Mouse (Mus musculus) liver, adult 2 months (tissue): ENCODE results near the gene Rpl35a. TPM values are rescaled to one million over a fixed set of nuclear protein-coding genes. Genes with fewer than 3 reads are reported as not detected.

Experiments
- DNase-seq: peaks from one replicate; pipeline ENCODE4 v3.0.0-alpha.2; 2011; ENCODE audit warnings: low read depth, low spot score; ENCODE audit errors: extremely low read depth
- H3K27ac ChIP-seq: fragments of 200-500 bp; replicated peaks from 2 replicates; pipeline ENCODE4 v1.5.1; 2012; ENCODE audit warnings: low read depth, mild to moderate bottlenecking, control low read depth, inconsistent platforms, low read length; ENCODE audit not compliant: insufficient read depth
- H3K27me3 ChIP-seq: fragments of 200-500 bp; 2 replicates; pipeline ENCODE4 v1.6.1; 2012; ENCODE audit warnings: mild to moderate bottlenecking, moderate library complexity, low read length, inconsistent platforms; ENCODE audit not compliant: control insufficient read depth, insufficient read depth
- H3K36me3 ChIP-seq: fragments of 200-500 bp; 2 replicates; pipeline ENCODE4 v1.6.1; 2012; ENCODE audit warnings: low read length, inconsistent platforms; ENCODE audit not compliant: control insufficient read depth, insufficient read depth
- H3K4me1 ChIP-seq: fragments of 200-500 bp; 2 replicates; pipeline ENCODE4 v1.6.1; 2011; ENCODE audit warnings: low read length; ENCODE audit not compliant: control insufficient read depth, insufficient read depth
- H3K4me3 ChIP-seq: fragments of 200-500 bp; 2 replicates; pipeline ENCODE4 v1.5.1; 2011; ENCODE audit warnings: low read depth, mild to moderate bottlenecking, control low read depth, low read length, moderate library complexity; ENCODE audit not compliant: insufficient read depth
- H3K79me2 ChIP-seq: fragments of 200-500 bp; 2 replicates; pipeline ENCODE4 v1.6.1; 2012; ENCODE audit warnings: inconsistent platforms, mild to moderate bottlenecking, low read length, moderate library complexity; ENCODE audit not compliant: control insufficient read depth, insufficient read depth
- H3K9ac ChIP-seq: fragments of 200-500 bp; 2 replicates; pipeline ENCODE4 v1.6.1; 2012; ENCODE audit warnings: low read depth, mild to moderate bottlenecking, control low read depth, inconsistent platforms, low read length
- CTCF ChIP-seq: fragments of 200-500 bp; IDR thresholded peaks from 2 replicates; pipeline ENCODE4 v1.5.1; 2011; ENCODE audit warnings: low read depth, low read length, control low read depth
- POLR2A ChIP-seq: fragments of 200-500 bp; IDR thresholded peaks from 2 replicates; pipeline ENCODE4 v1.6.1; 2011; ENCODE audit warnings: low read length, control low read depth; ENCODE audit not compliant: insufficient read depth; ENCODE audit errors: extremely low read depth
- WGBS: fragments of 180-500 bp; shearing (Covaris S2); methylation state at CpG from one replicate; pipeline ENCODE4 v1.1.7; 2018; 5-methylcytosine and 5-hydroxymethylcytosine counted together
- polyA plus RNA-seq: library from polyadenylated mRNA; depleted of rRNA; stranded (reverse); fragments of >200 nt; gene quantifications from 2 replicates; pipeline ENCODE4 v1.2.3, GENCODE M21; 2012; rRNA removed
- total RNA-seq: library from RNA; depleted of rRNA; stranded (reverse); fragments of >200 nt; gene quantifications from 2 replicates; pipeline ENCODE4 v1.2.3, GENCODE M21; 2014; rRNA removed

The Rpl35a gene
- total RNA-seq: 661 and 805 TPM in 2 replicates
- polyA plus RNA-seq: 111 and 115 TPM in 2 replicates

GRCm38 (mm10) chr16:33056095-33056785 is at the start of gene Rpl35a, which contains the start of gene Iqcg:
Rpl35a (plus strand) TSS chr16:33056453.
Iqcg (minus strand) TSS chr16:33056218.
- H3K27ac ChIP-seq: peak within 1 kb of the TSS; percentile 89
- DNase-seq: peak; percentile 78
- H3K4me3 ChIP-seq: peak within 1 kb of the TSS; percentile 94
- H3K4me1 ChIP-seq: peaks cover 20% of the 10 kb centered on the region
- H3K27me3 ChIP-seq: no peaks in the 10 kb centered on the region
- H3K9ac ChIP-seq: peak within 1 kb of the TSS; percentile 94
- TF ChIP-seq POLR2A: peak; percentile 65
- TF ChIP-seq CTCF: no peak
- under 1% methylated on average over 47 of the region's 47 CpGs for whole genome bisulfite sequencing
- H3K36me3 ChIP-seq: peaks cover 16% of the 10 kb centered on the region
- H3K79me2 ChIP-seq: peaks cover 3% of the 10 kb centered on the region; the same call in 1 of the 2 replicates

- H3K4me3 ChIP-seq: no peak overlapping the region
- peaks cover 7% of the 10 kb centered on the region; the same call in 1 of the 2 replicates for H3K36me3 ChIP-seq
- H3K27ac ChIP-seq: no peak overlapping the region
- DNase-seq: no peak
- no peaks in the 10 kb centered on the region for H3K79me2 ChIP-seq
- no peaks in the 10 kb centered on the region for H3K4me1 ChIP-seq
- H3K9ac ChIP-seq: no peak overlapping the region
- WGBS: 95% methylated on average over 7 of the region's 7 CpGs
- no peak for TF ChIP-seq POLR2A
- no peak for TF ChIP-seq CTCF
- no peaks in the 10 kb centered on the region for H3K27me3 ChIP-seq
These were observed 49.4 kb upstream of the Rpl35a start for GRCm38 (mm10) chr16:33006888-33007287.

- TF ChIP-seq POLR2A: no peak
- TF ChIP-seq CTCF: no peak
- no peaks in the 10 kb centered on the region for H3K4me1 ChIP-seq
- no peaks in the 10 kb centered on the region for H3K79me2 ChIP-seq
- no peaks in the 10 kb centered on the region for H3K27me3 ChIP-seq
- no peak overlapping the region for H3K9ac ChIP-seq
- peaks cover 9% of the 10 kb centered on the region; the same call in 1 of the 2 replicates for H3K36me3 ChIP-seq
- no peak overlapping the region for H3K4me3 ChIP-seq
- no peak for DNase-seq
- WGBS: 91% methylated on average over 7 of the region's 7 CpGs
- no peak overlapping the region for H3K27ac ChIP-seq
These were observed 48.8 kb upstream of the Rpl35a start for GRCm38 (mm10) chr16:33007436-33007835.

- no peak overlapping the region for H3K27ac ChIP-seq
- no peak overlapping the region for H3K9ac ChIP-seq
- 95% methylated on average over 6 of the region's 6 CpGs for WGBS
- no peak for TF ChIP-seq CTCF
- no peak for TF ChIP-seq POLR2A
- peaks cover 20% of the 10 kb centered on the region; the same call in 1 of the 2 replicates for H3K36me3 ChIP-seq
- DNase-seq: no peak
- no peaks in the 10 kb centered on the region for H3K27me3 ChIP-seq
- H3K79me2 ChIP-seq: no peaks in the 10 kb centered on the region
- H3K4me3 ChIP-seq: no peak overlapping the region
- H3K4me1 ChIP-seq: no peaks in the 10 kb centered on the region
These were observed 46.1 kb upstream of the Rpl35a start for GRCm38 (mm10) chr16:33010166-33010565.

- 87% methylated on average over 5 of the region's 5 CpGs for WGBS
- no peaks in the 10 kb centered on the region for H3K27me3 ChIP-seq
- no peak overlapping the region for H3K9ac ChIP-seq
- H3K27ac ChIP-seq: no peak overlapping the region
- no peak overlapping the region for H3K4me3 ChIP-seq
- no peaks in the 10 kb centered on the region for H3K79me2 ChIP-seq
- no peaks in the 10 kb centered on the region for H3K4me1 ChIP-seq
- DNase-seq: no peak
- H3K36me3 ChIP-seq: peaks cover 18% of the 10 kb centered on the region; the same call in 1 of the 2 replicates
- no peak for TF ChIP-seq CTCF
- TF ChIP-seq POLR2A: no peak
These were observed 42.5 kb upstream of the Rpl35a start for GRCm38 (mm10) chr16:33013801-33014200.

GRCm38 (mm10) chr16:33014921-33015320 is 41.3 kb upstream of the Rpl35a start:
- WGBS: 71% methylated on average over 1 of the region's 1 CpGs
- no peaks in the 10 kb centered on the region for H3K4me1 ChIP-seq
- H3K27ac ChIP-seq: no peak overlapping the region
- no peak overlapping the region for H3K9ac ChIP-seq
- no peak for TF ChIP-seq CTCF
- no peak for TF ChIP-seq POLR2A
- peak; percentile 36 for DNase-seq
- H3K79me2 ChIP-seq: no peaks in the 10 kb centered on the region
- H3K4me3 ChIP-seq: no peak overlapping the region
- H3K27me3 ChIP-seq: no peaks in the 10 kb centered on the region
- H3K36me3 ChIP-seq: peaks cover 16% of the 10 kb centered on the region; the same call in 1 of the 2 replicates
